Mouse (Mus musculus) liver, postnatal 0 days (tissue): ENCODE data around the gene Kcnmb2.

Experiments
- CTCF ChIP-seq: sonication (generic); IDR thresholded peaks from 2 replicates; pipeline ENCODE4 v1.5.1; 2016; ENCODE audit warnings: antibody characterized with exemption, low read depth
- EP300 ChIP-seq: IDR thresholded peaks from 2 replicates; pipeline ENCODE4 v1.6.1; 2016; ENCODE audit warnings: antibody characterized with exemption, low read depth, mild to moderate bottlenecking

DNA sequence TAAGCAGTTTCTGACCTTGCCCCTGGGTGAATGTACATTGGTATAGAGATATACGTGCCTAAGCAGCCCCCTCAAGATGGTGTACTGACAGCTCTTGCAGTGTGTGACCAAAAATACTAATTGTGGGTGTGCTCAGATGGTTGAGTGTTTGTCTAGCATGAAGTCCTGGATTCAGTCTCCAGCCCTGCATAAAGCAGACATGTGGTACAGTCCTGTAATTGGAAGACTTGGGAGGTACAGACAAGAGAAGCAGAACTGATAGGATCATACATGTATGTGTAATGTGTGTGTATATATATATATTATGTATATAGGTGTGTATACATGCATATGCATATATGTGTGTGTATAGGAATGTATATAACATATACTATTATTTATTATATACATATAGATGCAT is 32.4 kb downstream of the Kcnmb2 start:
- TF ChIP-seq EP300 (no peak), CTCF (no peak)
